10 mouse cellular contexts compared by ENCODE assay signal in the genomic region with DNA sequence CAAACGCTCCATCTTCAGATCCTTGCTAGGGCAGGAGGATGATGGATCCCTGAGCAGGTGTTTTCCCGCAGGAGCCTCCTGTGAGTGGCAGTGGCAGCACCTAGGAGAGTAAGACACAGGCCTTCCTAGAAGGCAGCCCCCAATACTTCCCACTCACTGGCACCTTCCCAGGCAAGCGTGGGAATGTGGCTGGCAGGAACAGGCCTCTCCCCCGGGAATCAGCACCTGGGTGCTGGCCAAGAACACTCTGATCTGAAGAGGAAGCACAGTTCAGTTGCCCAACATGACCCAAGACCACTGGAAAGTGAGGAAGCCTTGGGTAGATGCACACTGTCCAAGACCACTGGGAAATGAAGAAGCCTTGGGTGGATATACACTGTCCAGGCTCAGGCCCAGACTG. TPM values are rescaled to one million over a fixed set of nuclear protein-coding genes. Genes with fewer than 3 reads are reported as not detected.
DNase-seq lines count a peak whose midpoint lies in the region; ATAC-seq and TF ChIP-seq lines count a peak whose summit lies in the region.
"Had no signal": no experiment of that assay in that cellular context is flagged by ENCODE, and none has a peak within 500 bp of the region (broad histone marks: within the 10 kb centered on the region; RNA-seq: fewer than 3 reads in every experiment).

No protein-coding gene starts in this region.

- peaks cover 8% of the 10 kb centered on the region; the same call in 1 of the 2 replicates for H3K4me1 ChIP-seq in hindbrain, postnatal 0 days (ENCODE audit: insufficient read depth, low read length)
- peaks cover 23% of the 10 kb centered on the region for H3K4me1 ChIP-seq in hindbrain, embryonic 13.5 days (replicated peaks)
- H3K4me1 ChIP-seq in heart, embryonic 15.5 days (replicated peaks) = peaks cover 56% of the 10 kb centered on the region

- ATAC-seq in hindbrain, postnatal 0 days = no peak
- ATAC-seq in hindbrain, embryonic 13.5 days (ENCODE audit: low FRiP score) = no peak
- no peak for ATAC-seq in heart, embryonic 15.5 days (replicated peaks; ENCODE audit: insufficient number of reproducible peaks, insufficient read depth, low FRiP score, low read depth)

- no peak overlapping the region for H3K27ac ChIP-seq in hindbrain, postnatal 0 days
- no peak overlapping the region for H3K27ac ChIP-seq in hindbrain, embryonic 13.5 days
- H3K27ac ChIP-seq in heart, embryonic 15.5 days = peak overlapping the region; percentile 24; the same call in 1 of the 2 replicates
- H3K27ac ChIP-seq: liver, embryonic 14.5 days had no signal

- peak; percentile 35 for DNase-seq in hindbrain, postnatal 0 days (ENCODE audit: low spot score)
- DNase-seq in adrenal gland, postnatal 25 days = peak; percentile 59
- peak; percentile 75 for DNase-seq in lung, postnatal 10 days
- DNase-seq in spleen, postnatal 10 days (ENCODE audit: low spot score in 2 of 2) = no peak
- DNase-seq in cerebellum, adult 11 months = no peak
- DNase-seq in urinary bladder, adult 2 months (ENCODE audit: low spot score) = no peak

- TF ChIP-seq CTCF in hindbrain, postnatal 0 days (IDR thresholded peaks at IDR 0.05; ENCODE audit: low read depth) = no peak

- H3K36me3 ChIP-seq in hindbrain, postnatal 0 days (ENCODE audit: insufficient read depth, low read length) = no peaks in the 10 kb centered on the region
- no peaks in the 10 kb centered on the region for H3K36me3 ChIP-seq in hindbrain, embryonic 13.5 days
- no peaks in the 10 kb centered on the region for H3K36me3 ChIP-seq in heart, embryonic 15.5 days

- no peaks in the 10 kb centered on the region for H3K9me3 ChIP-seq in hindbrain, postnatal 0 days (ENCODE audit: low read length)
- no peaks in the 10 kb centered on the region for H3K9me3 ChIP-seq in hindbrain, embryonic 13.5 days
- no peaks in the 10 kb centered on the region for H3K9me3 ChIP-seq in heart, embryonic 15.5 days (replicated peaks)

- no peak overlapping the region for H3K9ac ChIP-seq in hindbrain, postnatal 0 days (replicated peaks; ENCODE audit: low read length)
- H3K9ac ChIP-seq in hindbrain, embryonic 13.5 days = no peak overlapping the region
- no peak overlapping the region for H3K9ac ChIP-seq in heart, embryonic 15.5 days
- H3K9ac ChIP-seq: liver, embryonic 14.5 days had no signal

- H3K4me2 ChIP-seq in hindbrain, postnatal 0 days (ENCODE audit: low read depth, low read length) = no peak overlapping the region
- H3K4me2 ChIP-seq in hindbrain, embryonic 13.5 days = no peak overlapping the region
- H3K4me2 ChIP-seq in heart, embryonic 15.5 days = no peak overlapping the region

- 67% methylated on average over 4 of the region's 4 CpGs for WGBS in hindbrain, postnatal 0 days
- WGBS in hindbrain, embryonic 13.5 days = 88% methylated on average over 4 of the region's 4 CpGs
- WGBS in heart, embryonic 15.5 days = 48% methylated on average over 4 of the region's 4 CpGs

- H3K27me3 ChIP-seq in hindbrain, postnatal 0 days (ENCODE audit: insufficient read depth, low read length) = no peaks in the 10 kb centered on the region
- no peaks in the 10 kb centered on the region for H3K27me3 ChIP-seq in hindbrain, embryonic 13.5 days
- H3K27me3 ChIP-seq in heart, embryonic 15.5 days = no peaks in the 10 kb centered on the region

- H3K4me3 ChIP-seq in hindbrain, postnatal 0 days (ENCODE audit: low read length) = no peak overlapping the region
- no peak overlapping the region for H3K4me3 ChIP-seq in hindbrain, embryonic 13.5 days
- no peak overlapping the region for H3K4me3 ChIP-seq in heart, embryonic 15.5 days

RNA-seq across cellular contexts. Expression of gene Egfl7, which starts 24.7 kb away (rescaled TPM):
- total RNA-seq in hindbrain, postnatal 0 days (2014; rRNA removed) = 70.4 and 79.5 TPM in 2 replicates
- 74.8 and 76.5 TPM in 2 replicates for polyA plus RNA-seq in hindbrain, postnatal 0 days (2015; fragmentation: Nextera tagmentation; extraction: Ambion mirVana)
- polyA plus RNA-seq in hindbrain, embryonic 13.5 days (2015; fragmentation: Nextera tagmentation; extraction: Ambion mirVana) = 72.2 and 78.9 TPM in 2 replicates
- total RNA-seq in adrenal gland, postnatal 25 days (2021) = 159 and 211 TPM in 2 replicates
- polyA plus RNA-seq in heart, embryonic 15.5 days (2015; fragmentation: Nextera tagmentation; extraction: Ambion mirVana) = 159 and 197 TPM in 2 replicates
- 155 and 208 TPM in 2 replicates for polyA plus RNA-seq in urinary bladder, adult 2 months (2012; rRNA removed)

RNA-seq across cellular contexts. Expression of gene Gm20532, which starts 31.4 kb away (rescaled TPM):
- total RNA-seq in hindbrain, postnatal 0 days (2014; rRNA removed) = not detected in 2 replicates
- not detected in 2 replicates for polyA plus RNA-seq in hindbrain, postnatal 0 days (2015; fragmentation: Nextera tagmentation; extraction: Ambion mirVana)
- polyA plus RNA-seq in hindbrain, embryonic 13.5 days (2015; fragmentation: Nextera tagmentation; extraction: Ambion mirVana) = not detected in 2 replicates
- total RNA-seq in adrenal gland, postnatal 25 days (2021) = not detected in 2 replicates
- polyA plus RNA-seq in heart, embryonic 15.5 days (2015; fragmentation: Nextera tagmentation; extraction: Ambion mirVana) = not detected in 2 replicates
- not detected in 2 replicates for polyA plus RNA-seq in urinary bladder, adult 2 months (2012; rRNA removed)
- polyA plus RNA-seq: gonadal fat pad, adult 2 months; liver, embryonic 14.5 days had no signal

RNA-seq across cellular contexts. Expression of gene Notch1, which starts 38.6 kb away (rescaled TPM):
- total RNA-seq in hindbrain, postnatal 0 days (2014; rRNA removed) = 75.2 and 75.9 TPM in 2 replicates
- 9.2 and 10.0 TPM in 2 replicates for polyA plus RNA-seq in hindbrain, postnatal 0 days (2015; fragmentation: Nextera tagmentation; extraction: Ambion mirVana)
- 17.5 and 19.2 TPM in 2 replicates for polyA plus RNA-seq in hindbrain, embryonic 13.5 days (2015; fragmentation: Nextera tagmentation; extraction: Ambion mirVana)
- total RNA-seq in adrenal gland, postnatal 25 days (2021) = 17.7 and 24.8 TPM in 2 replicates
- 10.8 and 24.2 TPM in 2 replicates for polyA plus RNA-seq in heart, embryonic 15.5 days (2015; fragmentation: Nextera tagmentation; extraction: Ambion mirVana)
- polyA plus RNA-seq in urinary bladder, adult 2 months (2012; rRNA removed) = 21.4 and 33.4 TPM in 2 replicates

RNA-seq across cellular contexts. Expression of gene Agpat2, which starts 49.1 kb away (rescaled TPM):
- 12.2 and 13.9 TPM in 2 replicates for total RNA-seq in hindbrain, postnatal 0 days (2014; rRNA removed)
- 6.2 and 8.2 TPM in 2 replicates for polyA plus RNA-seq in hindbrain, postnatal 0 days (2015; fragmentation: Nextera tagmentation; extraction: Ambion mirVana)
- polyA plus RNA-seq in hindbrain, embryonic 13.5 days (2015; fragmentation: Nextera tagmentation; extraction: Ambion mirVana) = 6.8 and 7.0 TPM in 2 replicates
- total RNA-seq in adrenal gland, postnatal 25 days (2021) = 290 and 352 TPM in 2 replicates
- 19.9 and 26.3 TPM in 2 replicates for polyA plus RNA-seq in heart, embryonic 15.5 days (2015; fragmentation: Nextera tagmentation; extraction: Ambion mirVana)
- polyA plus RNA-seq in urinary bladder, adult 2 months (2012; rRNA removed) = 48.3 and 63.6 TPM in 2 replicates

Comparison
In these comparisons a context has a peak if more than half of its experiments do, and no peak if none do; other contexts are left out.
1. DNase-seq: peak in hindbrain, postnatal 0 days (single experiment), adrenal gland, postnatal 25 days (single experiment) and lung, postnatal 10 days (single experiment); none in spleen, postnatal 10 days (0 of 2), cerebellum, adult 11 months (single experiment) and urinary bladder, adult 2 months (single experiment).